Mouse (Mus musculus): ENCODE results near the gene Ybx1.
"Not testable (repeated sequence)": the region's sequence is repeated elsewhere in the genome, so short reads cannot be mapped to it uniquely, and the experiment has no call there.

Ybx1 gene

GRCm38 (mm10) chr4:119294415-119295133, at the start of gene Ybx1:
Ybx1 (minus strand) TSS chr4:119294604.
- peak; percentile 97 for DNase-seq (ENCODE audit: low read depth, low spot score)

GRCm38 (mm10) chr4:119338861-119339361, 44.5 kb upstream of the Ybx1 start:
- DNase-seq (ENCODE audit: low read depth, low spot score) = peak; percentile 40

GRCm38 (mm10) chr4:119338422-119338821, 44.0 kb upstream of the Ybx1 start:
- no peak for DNase-seq (ENCODE audit: low read depth, low spot score)

GRCm38 (mm10) chr4:119333487-119333886, 39.1 kb upstream of the Ybx1 start:
- no peak for DNase-seq (ENCODE audit: low read depth, low spot score)

- no peak for DNase-seq (ENCODE audit: low read depth, low spot score)
Measured at GRCm38 (mm10) chr4:119320896-119321550, 26.6 kb upstream of the Ybx1 start.

- DNase-seq (ENCODE audit: low read depth, low spot score) = peak; percentile 96
Measured at GRCm38 (mm10) chr4:119320131-119320830, 25.9 kb upstream of the Ybx1 start, which contains the start of gene Ppih. Ppih (minus strand) TSS chr4:119320546.

GRCm38 (mm10) chr4:119313756-119314155, 19.4 kb upstream of the Ybx1 start:
- no peak for DNase-seq (ENCODE audit: low read depth, low spot score)

- DNase-seq (ENCODE audit: low read depth, low spot score) = no peak
Measured at GRCm38 (mm10) chr4:119305418-119305817, 11.0 kb upstream of the Ybx1 start.

GRCm38 (mm10) chr4:119303291-119303690, 8.9 kb upstream of the Ybx1 start:
- no peak for DNase-seq (ENCODE audit: low read depth, low spot score)

GRCm38 (mm10) chr4:119301777-119302176, 7.4 kb upstream of the Ybx1 start:
- no peak for DNase-seq (ENCODE audit: low read depth, low spot score)

GRCm38 (mm10) chr4:119300761-119301160, 6.4 kb upstream of the Ybx1 start:
- DNase-seq (ENCODE audit: low read depth, low spot score) = no peak

GRCm38 (mm10) chr4:119297361-119297760, 3.0 kb upstream of the Ybx1 start:
- no peak for DNase-seq (ENCODE audit: low read depth, low spot score)

- no peak for DNase-seq (ENCODE audit: low read depth, low spot score)
Measured at GRCm38 (mm10) chr4:119295134-119295453, 690 bp upstream of the Ybx1 start.

- DNase-seq (ENCODE audit: low read depth, low spot score) = peak; percentile 53
Measured at GRCm38 (mm10) chr4:119293574-119294258, 688 bp downstream of the Ybx1 start.

- peak; percentile 72 for DNase-seq (ENCODE audit: low read depth, low spot score)
Measured at GRCm38 (mm10) chr4:119292771-119293573, 1.4 kb downstream of the Ybx1 start.

- DNase-seq (ENCODE audit: low read depth, low spot score) = no peak
Measured at GRCm38 (mm10) chr4:119291921-119292320, 2.5 kb downstream of the Ybx1 start.

GRCm38 (mm10) chr4:119285336-119285735, 9.1 kb downstream of the Ybx1 start:
- no peak for DNase-seq (ENCODE audit: low read depth, low spot score)

GRCm38 (mm10) chr4:119284861-119285260, 9.5 kb downstream of the Ybx1 start:
- DNase-seq (ENCODE audit: low read depth, low spot score) = no peak

GRCm38 (mm10) chr4:119278784-119279183, 15.6 kb downstream of the Ybx1 start:
- DNase-seq (ENCODE audit: low read depth, low spot score) = not testable (repeated sequence)

GRCm38 (mm10) chr4:119275726-119276125, 18.7 kb downstream of the Ybx1 start:
- DNase-seq (ENCODE audit: low read depth, low spot score) = no peak

GRCm38 (mm10) chr4:119275226-119275625, 19.2 kb downstream of the Ybx1 start:
- no peak for DNase-seq (ENCODE audit: low read depth, low spot score)
